Mouse (Mus musculus) spleen, postnatal 10 days (tissue): ENCODE measurements around the gene Hspb6.
A peak's percentile ranks its signal among the peaks of the same experiment; 100 is the strongest.

ENCODE experiments used
- DNase-seq, 2 experiments: peaks; one replicate each; pipeline ENCODE4 v3.0.0; 2021 to 2022; ENCODE audit warnings: low spot score in 2 of 2

Hspb6 gene

GRCm38 (mm10) chr7:30552102-30553020 is at the start of gene Hspb6, which contains the start of gene Proser3:
Gene Hspb6, plus strand, starts transcription at chr7:30552178.
Gene Proser3, minus strand, starts transcription at chr7:30552299.
- peak; percentile 97 to 98 for DNase-seq

GRCm38 (mm10) chr7:30508061-30508460 is 43.9 kb upstream of the Hspb6 start:
- DNase-seq, result no peak

- no peak for DNase-seq
Measured at GRCm38 (mm10) chr7:30515003-30515760, 36.8 kb upstream of the Hspb6 start.

- no peak for DNase-seq
Measured at GRCm38 (mm10) chr7:30518325-30518724, 33.7 kb upstream of the Hspb6 start.

GRCm38 (mm10) chr7:30520396-30520795 is 31.6 kb upstream of the Hspb6 start:
- DNase-seq, result no peak

- DNase-seq, result no peak
Measured at GRCm38 (mm10) chr7:30520856-30521255, 31.1 kb upstream of the Hspb6 start.

GRCm38 (mm10) chr7:30522871-30523270 is 29.1 kb upstream of the Hspb6 start:
- no peak for DNase-seq

GRCm38 (mm10) chr7:30524487-30524886 is 27.5 kb upstream of the Hspb6 start:
- DNase-seq, result no peak

- no peak for DNase-seq
Measured at GRCm38 (mm10) chr7:30525954-30526353, 26.0 kb upstream of the Hspb6 start.

- DNase-seq, result no peak
Measured at GRCm38 (mm10) chr7:30526399-30526798, 25.6 kb upstream of the Hspb6 start.

GRCm38 (mm10) chr7:30526981-30527380 is 25.0 kb upstream of the Hspb6 start:
- no peak for DNase-seq

- no peak for DNase-seq
Measured at GRCm38 (mm10) chr7:30531291-30531815, 20.6 kb upstream of the Hspb6 start.

GRCm38 (mm10) chr7:30532931-30533330 is 19.0 kb upstream of the Hspb6 start:
- no peak for DNase-seq

GRCm38 (mm10) chr7:30533941-30534632 is 17.9 kb upstream of the Hspb6 start:
- DNase-seq, result peak in 1 of 2 experiments; percentile 38

GRCm38 (mm10) chr7:30534633-30535577 is 17.1 kb upstream of the Hspb6 start, which contains the start of gene Arhgap33:
Gene Arhgap33, minus strand, starts transcription at chr7:30535060.
- peak; percentile 91 to 97 for DNase-seq

GRCm38 (mm10) chr7:30540572-30540971 is 11.4 kb upstream of the Hspb6 start:
- DNase-seq, result no peak

GRCm38 (mm10) chr7:30544327-30544726 is 7.7 kb upstream of the Hspb6 start:
- no peak for DNase-seq

GRCm38 (mm10) chr7:30549880-30550279 is 2.1 kb upstream of the Hspb6 start:
- no peak for DNase-seq

GRCm38 (mm10) chr7:30550603-30551002 is 1.4 kb upstream of the Hspb6 start:
- DNase-seq, result no peak

GRCm38 (mm10) chr7:30551445-30552101 is 405 bp upstream of the Hspb6 start:
- DNase-seq, result no peak
